Mouse (Mus musculus): ENCODE measurements around the gene 2310022A10Rik. TPM values are rescaled to one million over a fixed set of nuclear protein-coding genes. Genes with fewer than 3 reads are reported as not detected.

Gene 2310022A10Rik
- polyA plus RNA-seq, 1 experiment = 6.6 TPM

GRCm38 (mm10) chr7:27576914-27577313 is 23.9 kb downstream of the 2310022A10Rik start:
- no peaks in the 10 kb centered on the region for H3K27me3 ChIP-seq (ENCODE audit: control insufficient read depth)
- no peak for TF ChIP-seq TAL1 (IDR thresholded peaks at IDR 0.05; ENCODE audit: low read length)
- TF ChIP-seq GATA1 (IDR thresholded peaks at IDR 0.05; ENCODE audit: low read length) = no peak

DNA sequence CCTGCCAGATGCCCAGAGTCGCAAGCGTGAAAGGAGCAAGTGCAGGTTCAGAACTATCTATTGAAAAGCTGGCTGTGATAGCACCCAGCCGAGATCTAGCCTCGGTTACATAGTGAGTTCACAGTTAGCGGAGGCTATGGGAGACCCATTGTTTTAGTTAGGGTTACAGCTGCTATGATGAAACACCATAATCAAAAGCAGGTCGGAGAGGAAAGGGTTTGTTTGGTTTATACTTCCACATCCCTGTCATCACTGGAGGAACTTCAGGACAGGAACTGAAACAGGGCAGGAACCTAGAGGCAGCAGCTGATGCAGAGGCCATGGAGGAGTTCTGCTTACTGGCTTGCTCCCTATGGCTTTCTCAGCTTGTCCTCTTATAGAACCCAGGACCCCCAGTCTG is 24.6 kb downstream of the 2310022A10Rik start:
- no peak for TF ChIP-seq TAL1 (IDR thresholded peaks at IDR 0.05; ENCODE audit: low read length)
- TF ChIP-seq GATA1 (IDR thresholded peaks at IDR 0.05; ENCODE audit: low read length) = no peak
- Histone ChIP-seq H3K4me3 (replicated peaks) (no peak overlapping the region), H3K27me3 (ENCODE audit: control insufficient read depth) (no peaks in the 10 kb centered on the region), H3K9me3 (ENCODE audit: control insufficient read depth, low read length) (no peaks in the 10 kb centered on the region), H3K4me1 (ENCODE audit: control insufficient read depth) (no peaks in the 10 kb centered on the region), H3K36me3 (ENCODE audit: control insufficient read depth) (peaks cover 93% of the 10 kb centered on the region)

More at GRCm38 (mm10) chr7:27576914-27577313, 23.9 kb downstream of the 2310022A10Rik start:
- Histone ChIP-seq H3K4me3 (replicated peaks) (no peak overlapping the region), H3K9me3 (ENCODE audit: control insufficient read depth, low read length) (no peaks in the 10 kb centered on the region), H3K4me1 (ENCODE audit: control insufficient read depth) (peaks cover 3% of the 10 kb centered on the region), H3K36me3 (ENCODE audit: control insufficient read depth) (peaks cover 93% of the 10 kb centered on the region)

GRCm38 (mm10) chr7:27578465-27578864 is 25.4 kb downstream of the 2310022A10Rik start:
- no peaks in the 10 kb centered on the region for H3K9me3 ChIP-seq (ENCODE audit: control insufficient read depth, low read length)
- TF ChIP-seq GATA1 (IDR thresholded peaks at IDR 0.05; ENCODE audit: low read length) (no peak), TAL1 (IDR thresholded peaks at IDR 0.05; ENCODE audit: low read length) (no peak)
- H3K27me3 ChIP-seq (ENCODE audit: control insufficient read depth) = no peaks in the 10 kb centered on the region
- H3K36me3 ChIP-seq (ENCODE audit: control insufficient read depth) = peaks cover 96% of the 10 kb centered on the region
- H3K4me3 ChIP-seq (replicated peaks) = no peak overlapping the region
- no peaks in the 10 kb centered on the region for H3K4me1 ChIP-seq (ENCODE audit: control insufficient read depth)

DNA sequence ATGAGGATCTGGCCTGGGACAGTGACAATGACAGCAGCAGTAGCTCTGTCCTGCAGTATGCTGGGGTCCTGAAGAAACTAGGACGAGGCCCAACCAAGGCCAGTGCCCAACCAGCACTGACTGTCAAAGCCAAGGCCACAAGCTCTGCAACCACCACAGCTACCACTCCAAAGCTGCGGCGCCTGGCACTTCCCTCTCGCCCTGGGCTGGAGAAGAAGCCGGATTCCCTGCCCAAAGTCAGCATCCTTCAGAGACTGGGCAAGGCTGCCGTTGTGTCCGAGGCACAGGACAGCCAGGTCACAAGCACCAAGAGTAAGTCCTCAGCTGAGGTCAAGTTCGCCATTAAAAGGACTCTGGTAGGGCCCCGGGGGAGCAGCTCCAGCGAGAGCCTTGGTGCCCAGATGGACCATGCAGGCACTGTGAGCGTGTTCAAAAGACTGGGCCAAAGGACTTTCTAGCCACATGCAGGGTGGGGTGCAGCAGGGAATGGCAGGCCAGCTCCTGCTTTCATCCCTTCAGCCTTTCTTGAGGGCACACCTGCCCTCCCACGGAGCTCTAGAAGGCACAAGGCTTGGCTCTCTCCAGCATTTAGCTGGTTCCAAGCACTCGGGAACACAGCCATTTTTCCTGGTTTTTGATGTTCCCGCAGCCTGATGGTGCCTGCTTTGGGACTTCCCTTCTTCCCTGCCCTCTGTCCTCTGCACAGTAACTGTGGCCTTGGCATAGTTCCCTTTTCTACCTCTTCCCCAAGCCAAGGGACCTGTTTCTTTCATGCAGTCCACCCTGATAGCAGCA is 27.5 kb downstream of the 2310022A10Rik start:
- Histone ChIP-seq H3K4me3 (replicated peaks) (no peak overlapping the region), H3K36me3 (ENCODE audit: control insufficient read depth) (peaks cover 93% of the 10 kb centered on the region), H3K4me1 (ENCODE audit: control insufficient read depth) (no peaks in the 10 kb centered on the region), H3K27me3 (ENCODE audit: control insufficient read depth) (no peaks in the 10 kb centered on the region), H3K9me3 (ENCODE audit: control insufficient read depth, low read length) (no peaks in the 10 kb centered on the region)
- no peak for TF ChIP-seq GATA1 (IDR thresholded peaks at IDR 0.05; ENCODE audit: low read length)
- no peak for TF ChIP-seq TAL1 (IDR thresholded peaks at IDR 0.05; ENCODE audit: low read length)

- Histone ChIP-seq H3K9me3 (ENCODE audit: control insufficient read depth, low read length) (no peaks in the 10 kb centered on the region), H3K4me1 (ENCODE audit: control insufficient read depth) (peaks cover 5% of the 10 kb centered on the region)
These were observed 33.8 kb downstream of the 2310022A10Rik start for GRCm38 (mm10) chr7:27586861-27587260.

GRCm38 (mm10) chr7:27587741-27588140 is 34.7 kb downstream of the 2310022A10Rik start:
- Histone ChIP-seq H3K9me3 (ENCODE audit: control insufficient read depth, low read length) (no peaks in the 10 kb centered on the region), H3K4me3 (replicated peaks) (no peak overlapping the region), H3K27me3 (ENCODE audit: control insufficient read depth) (no peaks in the 10 kb centered on the region), H3K4me1 (ENCODE audit: control insufficient read depth) (peaks cover 13% of the 10 kb centered on the region), H3K36me3 (ENCODE audit: control insufficient read depth) (peaks cover 28% of the 10 kb centered on the region)
- TF ChIP-seq GATA1 (IDR thresholded peaks at IDR 0.05; ENCODE audit: low read length) = no peak
- TF ChIP-seq TAL1 (IDR thresholded peaks at IDR 0.05; ENCODE audit: low read length) = no peak

More at GRCm38 (mm10) chr7:27586861-27587260, 33.8 kb downstream of the 2310022A10Rik start:
- Histone ChIP-seq H3K4me3 (replicated peaks) (no peak overlapping the region), H3K27me3 (ENCODE audit: control insufficient read depth) (no peaks in the 10 kb centered on the region), H3K36me3 (ENCODE audit: control insufficient read depth) (peaks cover 37% of the 10 kb centered on the region)
- TF ChIP-seq TAL1 (IDR thresholded peaks at IDR 0.05; ENCODE audit: low read length) (no peak), GATA1 (IDR thresholded peaks at IDR 0.05; ENCODE audit: low read length) (no peak)

GRCm38 (mm10) chr7:27590088-27590487 is 37.1 kb downstream of the 2310022A10Rik start:
- no peak for TF ChIP-seq TAL1 (IDR thresholded peaks at IDR 0.05; ENCODE audit: low read length)
- TF ChIP-seq GATA1 (IDR thresholded peaks at IDR 0.05; ENCODE audit: low read length) = no peak
- Histone ChIP-seq H3K4me1 (ENCODE audit: control insufficient read depth) (peaks cover 36% of the 10 kb centered on the region), H3K36me3 (ENCODE audit: control insufficient read depth) (peaks cover 31% of the 10 kb centered on the region), H3K9me3 (ENCODE audit: control insufficient read depth, low read length) (no peaks in the 10 kb centered on the region), H3K27me3 (ENCODE audit: control insufficient read depth) (no peaks in the 10 kb centered on the region), H3K4me3 (replicated peaks) (no peak overlapping the region)

DNA sequence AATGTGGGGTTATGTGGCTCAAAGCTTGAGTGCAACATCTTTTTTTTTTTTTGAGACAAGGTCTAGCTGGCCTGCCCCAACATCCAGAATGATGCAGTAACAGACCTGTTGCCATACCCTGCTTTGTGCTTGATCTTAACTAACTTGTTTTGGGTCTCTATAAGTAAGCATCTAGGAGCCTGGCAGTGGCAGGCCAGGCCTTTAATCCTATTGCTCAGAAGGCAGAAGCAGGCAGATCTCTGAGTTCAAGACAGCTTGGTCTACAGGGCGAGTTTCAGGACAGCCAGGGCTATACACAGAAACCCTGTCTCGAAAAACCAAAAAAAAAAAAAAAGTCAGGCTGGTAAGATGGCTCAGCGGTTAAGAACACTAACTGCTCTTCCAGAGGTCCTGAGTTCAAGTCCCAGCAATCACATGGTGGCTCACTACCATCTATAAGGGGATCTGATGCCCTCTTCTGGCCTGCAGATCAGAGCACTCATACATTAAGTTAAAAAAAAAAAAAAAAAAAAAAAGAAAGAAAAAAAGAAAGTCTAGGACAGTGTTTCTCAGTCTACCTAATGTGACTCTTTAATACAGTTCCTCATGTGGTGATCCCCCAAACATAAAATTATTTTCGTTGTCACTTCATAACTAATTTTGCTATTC is 37.7 kb downstream of the 2310022A10Rik start:
- H3K4me1 ChIP-seq (ENCODE audit: control insufficient read depth) = peaks cover 42% of the 10 kb centered on the region
- no peaks in the 10 kb centered on the region for H3K27me3 ChIP-seq (ENCODE audit: control insufficient read depth)
- peaks cover 30% of the 10 kb centered on the region for H3K36me3 ChIP-seq (ENCODE audit: control insufficient read depth)
- peak overlapping the region; percentile 93 for H3K4me3 ChIP-seq (replicated peaks)
- TF ChIP-seq TAL1 (IDR thresholded peaks at IDR 0.05; ENCODE audit: low read length) = no peak
- TF ChIP-seq GATA1 (IDR thresholded peaks at IDR 0.05; ENCODE audit: low read length) = no peak
- no peaks in the 10 kb centered on the region for H3K9me3 ChIP-seq (ENCODE audit: control insufficient read depth, low read length)
